Mouse (Mus musculus): ENCODE measurements at regions not wholly inside any gene's neighbourhood (a gene's known extent, or its start where the extent isn't known, plus 50 kb on each side); places are given as distances from the start of the nearest gene placed in this dataset.
A peak's percentile ranks its signal among the peaks of the same experiment; 100 is the strongest.
"Not testable (repeated sequence)": the region's sequence is repeated elsewhere in the genome, so short reads cannot be mapped to it uniquely, and the experiment has no call there.

DNA sequence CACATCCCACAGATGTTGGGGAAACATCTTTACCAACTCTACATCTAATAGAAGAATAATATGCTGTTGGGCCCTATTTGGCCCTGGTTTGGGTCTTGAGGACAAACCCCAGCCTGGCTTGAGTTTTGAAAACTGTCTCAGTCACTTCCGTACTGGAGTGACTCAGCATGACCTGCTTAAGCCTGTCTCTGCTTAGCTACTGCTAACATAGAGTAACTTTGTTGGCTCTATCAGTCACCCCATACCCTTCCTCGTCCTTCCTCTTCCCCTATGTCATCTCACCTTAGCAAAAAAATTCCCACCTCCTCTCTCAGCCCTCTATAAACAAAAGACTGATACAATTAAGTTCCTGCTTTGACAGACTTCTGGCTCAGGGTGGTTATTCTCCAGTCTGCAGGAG, 154.7 kb downstream of the Fam174a start:
- H3K27ac ChIP-seq (ENCODE audit: insufficient read depth, low read depth, low read length) = peak overlapping the region; percentile 75
- TF ChIP-seq POLR2A (IDR thresholded peaks at IDR 0.05; ENCODE audit: borderline replicate concordance, low read depth, low read length) (no peak), CTCF (IDR thresholded peaks at IDR 0.05; ENCODE audit: low read depth, low read length) (no peak)
- H3K4me1 ChIP-seq (ENCODE audit: control insufficient read depth, insufficient read depth, low read length) = peaks cover 12% of the 10 kb centered on the region
- no peak overlapping the region for H3K4me3 ChIP-seq (ENCODE audit: insufficient read depth, low read length)

DNA sequence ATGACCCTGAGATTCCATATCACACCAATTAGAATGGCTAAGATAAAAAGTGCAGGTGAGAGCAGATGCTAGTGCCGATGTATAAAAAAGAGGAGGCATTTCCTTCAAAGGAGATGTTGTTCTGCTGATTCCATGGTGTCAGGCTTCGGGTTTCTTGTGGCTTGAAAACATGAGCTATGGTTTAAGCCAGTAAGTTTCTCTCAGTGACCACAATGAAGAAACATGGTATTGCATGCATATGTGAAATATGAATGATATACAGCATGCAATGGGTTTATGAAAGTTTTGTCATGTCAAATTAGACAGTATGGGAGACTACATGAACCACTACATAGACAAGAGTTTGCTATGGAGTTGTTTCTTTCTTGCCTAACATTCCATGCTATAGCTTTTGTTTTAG, 155.3 kb downstream of the Fam174a start:
- TF ChIP-seq POLR2A (IDR thresholded peaks at IDR 0.05; ENCODE audit: borderline replicate concordance, low read depth, low read length) (no peak), CTCF (IDR thresholded peaks at IDR 0.05; ENCODE audit: low read depth, low read length) (no peak)
- peaks cover 12% of the 10 kb centered on the region for H3K4me1 ChIP-seq (ENCODE audit: control insufficient read depth, insufficient read depth, low read length)
- H3K4me3 ChIP-seq (ENCODE audit: insufficient read depth, low read length) = no peak overlapping the region
- no peak overlapping the region for H3K27ac ChIP-seq (ENCODE audit: insufficient read depth, low read depth, low read length)

DNA sequence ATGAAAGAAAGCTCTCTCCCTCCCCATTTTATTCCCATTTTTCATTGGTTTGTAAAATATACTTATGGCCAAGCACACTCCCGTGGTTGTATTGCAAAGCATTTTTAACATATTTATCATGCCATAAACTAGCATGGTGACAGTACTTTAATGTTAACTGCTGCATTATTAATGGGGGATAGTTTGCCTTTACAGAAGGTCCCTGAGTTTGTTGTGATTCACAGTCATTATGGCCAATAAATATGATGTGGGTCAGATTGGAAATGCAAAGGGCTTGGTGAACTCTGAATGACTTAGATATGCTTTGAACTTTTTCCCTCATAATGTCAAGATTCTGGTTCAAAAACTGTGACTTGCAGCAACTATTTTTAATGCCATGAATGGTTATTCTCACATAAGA, 157.1 kb downstream of the Fam174a start:
- no peak overlapping the region for H3K27ac ChIP-seq (ENCODE audit: insufficient read depth, low read depth, low read length)
- H3K4me3 ChIP-seq (ENCODE audit: insufficient read depth, low read length) = no peak overlapping the region
- TF ChIP-seq POLR2A (IDR thresholded peaks at IDR 0.05; ENCODE audit: borderline replicate concordance, low read depth, low read length) (no peak), CTCF (IDR thresholded peaks at IDR 0.05; ENCODE audit: low read depth, low read length) (no peak)
- H3K4me1 ChIP-seq (ENCODE audit: control insufficient read depth, insufficient read depth, low read length) = peaks cover 12% of the 10 kb centered on the region

DNA sequence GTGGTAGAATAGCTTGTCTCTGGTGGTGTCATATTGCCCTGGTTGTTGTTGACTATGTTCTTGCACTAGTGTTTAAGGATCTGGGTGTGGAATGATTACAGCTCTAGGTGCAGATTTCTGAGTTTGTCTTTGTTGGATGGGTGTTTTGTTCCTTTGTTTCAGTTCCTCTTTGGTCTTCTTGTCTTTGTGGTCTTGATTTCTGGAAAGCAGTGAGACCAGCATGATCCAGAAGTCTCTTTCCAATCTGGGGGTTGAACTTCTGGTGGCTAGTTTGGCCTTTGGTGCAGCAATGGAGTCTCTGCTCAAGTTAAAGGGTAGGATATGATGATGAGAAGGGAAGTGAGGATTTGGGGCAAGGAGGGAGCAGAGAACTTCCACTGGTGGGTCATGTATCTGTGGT, 174.4 kb downstream of the St8sia4 start:
- TF ChIP-seq CTCF (IDR thresholded peaks at IDR 0.05; ENCODE audit: low read depth, low read length) (no peak), POLR2A (IDR thresholded peaks at IDR 0.05; ENCODE audit: borderline replicate concordance, low read depth, low read length) (no peak)
- Histone ChIP-seq H3K27ac (ENCODE audit: insufficient read depth, low read depth, low read length) (peak overlapping the region; percentile 13; the same call in 1 of the 2 replicates), H3K4me1 (ENCODE audit: control insufficient read depth, insufficient read depth, low read length) (no peaks in the 10 kb centered on the region), H3K4me3 (ENCODE audit: insufficient read depth, low read length) (no peak overlapping the region)

DNA sequence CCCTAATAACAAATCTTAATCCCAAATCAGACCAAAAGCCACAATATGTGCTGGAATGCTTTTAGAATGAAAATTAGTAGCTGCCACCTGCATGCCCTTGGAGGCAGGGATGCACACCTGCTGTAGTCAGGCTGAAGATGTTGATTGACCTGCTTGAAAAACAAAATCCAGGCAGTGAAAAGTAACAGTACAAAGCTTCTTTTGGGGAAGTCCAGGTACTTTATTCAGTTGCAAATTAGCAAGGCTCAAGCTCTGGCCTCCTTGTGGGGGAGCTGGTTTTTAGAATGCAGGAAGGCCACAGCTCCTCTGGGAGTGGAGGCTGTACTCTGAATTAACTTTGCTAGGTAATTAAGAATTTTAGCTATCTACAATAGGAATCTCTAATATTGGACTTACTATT, 166.7 kb downstream of the St8sia4 start:
- H3K27ac ChIP-seq (ENCODE audit: insufficient read depth, low read depth, low read length); H3K4me3 ChIP-seq (ENCODE audit: insufficient read depth, low read length); H3K4me1 ChIP-seq (ENCODE audit: control insufficient read depth, insufficient read depth, low read length): not testable (repeated sequence)

DNA sequence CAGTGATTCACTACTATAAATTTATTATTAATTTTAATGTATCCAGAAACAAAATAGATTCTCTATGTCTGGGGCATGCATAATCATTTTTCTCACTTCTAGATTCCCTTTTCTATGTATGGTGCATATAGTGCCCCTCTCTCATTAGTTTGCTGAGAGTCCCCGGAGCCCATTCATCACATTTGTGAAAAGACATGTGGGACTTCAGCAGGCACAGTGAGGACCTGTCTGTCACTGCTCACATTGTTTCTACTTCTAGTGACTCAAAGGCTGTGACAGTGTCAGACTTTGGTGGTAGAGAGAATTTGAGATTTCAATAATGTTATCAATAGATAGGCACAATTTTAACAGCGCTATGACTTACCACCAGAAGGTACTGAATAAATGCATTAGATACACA, 158.7 kb downstream of the St8sia4 start:
- no peak for TF ChIP-seq CTCF (IDR thresholded peaks at IDR 0.05; ENCODE audit: low read depth, low read length)
- no peak overlapping the region for H3K27ac ChIP-seq (ENCODE audit: insufficient read depth, low read depth, low read length)
- no peak overlapping the region for H3K4me3 ChIP-seq (ENCODE audit: insufficient read depth, low read length)
- no peaks in the 10 kb centered on the region for H3K4me1 ChIP-seq (ENCODE audit: control insufficient read depth, insufficient read depth, low read length)

GRCm38 (mm10) chr1:95528726-95529125, 138.6 kb downstream of the St8sia4 start:
- Histone ChIP-seq H3K4me3 (ENCODE audit: insufficient read depth, low read length) (no peak overlapping the region), H3K27ac (ENCODE audit: insufficient read depth, low read depth, low read length) (no peak overlapping the region), H3K4me1 (ENCODE audit: control insufficient read depth, insufficient read depth, low read length) (peaks cover 9% of the 10 kb centered on the region)
- TF ChIP-seq CTCF (IDR thresholded peaks at IDR 0.05; ENCODE audit: low read depth, low read length) = no peak
- TF ChIP-seq POLR2A (IDR thresholded peaks at IDR 0.05; ENCODE audit: borderline replicate concordance, low read depth, low read length) = no peak

GRCm38 (mm10) chr1:95531017-95531416, 136.4 kb downstream of the St8sia4 start:
- TF ChIP-seq CTCF (IDR thresholded peaks at IDR 0.05; ENCODE audit: low read depth, low read length) (no peak), POLR2A (IDR thresholded peaks at IDR 0.05; ENCODE audit: borderline replicate concordance, low read depth, low read length) (no peak)

More at GRCm38 (mm10) chr1:95531017-95531416, 136.4 kb downstream of the St8sia4 start:
- no peak overlapping the region for H3K4me3 ChIP-seq (ENCODE audit: insufficient read depth, low read length)
- peaks cover 9% of the 10 kb centered on the region for H3K4me1 ChIP-seq (ENCODE audit: control insufficient read depth, insufficient read depth, low read length)
- no peak overlapping the region for H3K27ac ChIP-seq (ENCODE audit: insufficient read depth, low read depth, low read length)

All from bone marrow macrophage, adult 2 months (primary cell).